Mouse (Mus musculus): ENCODE results near the gene Il6ra.

Il6ra gene

GRCm38 (mm10) chr3:89847596-89847995 lies 65.4 kb downstream of the Il6ra start:
- no peak for DNase-seq (ENCODE audit: low spot score in 2 of 2)

GRCm38 (mm10) chr3:89847126-89847525 lies 65.9 kb downstream of the Il6ra start:
- DNase-seq (ENCODE audit: low spot score in 2 of 2), result no peak

- no peak for DNase-seq (ENCODE audit: low spot score in 2 of 2)
Measured at GRCm38 (mm10) chr3:89845814-89846213, 67.2 kb downstream of the Il6ra start.

- DNase-seq (ENCODE audit: low spot score in 2 of 2), result no peak
Measured at GRCm38 (mm10) chr3:89843148-89843547, 69.8 kb downstream of the Il6ra start.

GRCm38 (mm10) chr3:89842258-89842657 lies 70.7 kb downstream of the Il6ra start:
- DNase-seq (ENCODE audit: low spot score in 2 of 2), result peak in 1 of 2 experiments; percentile 55

- DNase-seq (ENCODE audit: low spot score in 2 of 2), result no peak
Measured at GRCm38 (mm10) chr3:89835362-89835761, 77.6 kb downstream of the Il6ra start.

- no peak for DNase-seq (ENCODE audit: low spot score in 2 of 2)
Measured at GRCm38 (mm10) chr3:89830815-89831591, 82.0 kb downstream of the Il6ra start, which contains the start of gene She. Gene She, plus strand, starts transcription at chr3:89831370.

- no peak for DNase-seq (ENCODE audit: low spot score in 2 of 2)
Measured at GRCm38 (mm10) chr3:89826295-89826694, 86.7 kb downstream of the Il6ra start.

GRCm38 (mm10) chr3:89823594-89823993 lies 89.4 kb downstream of the Il6ra start:
- DNase-seq (ENCODE audit: low spot score in 2 of 2), result no peak

GRCm38 (mm10) chr3:89821548-89822480 lies 91.2 kb downstream of the Il6ra start:
- no peak for DNase-seq (ENCODE audit: low spot score in 2 of 2)

GRCm38 (mm10) chr3:89821096-89821513 lies 91.9 kb downstream of the Il6ra start:
- no peak for DNase-seq (ENCODE audit: low spot score in 2 of 2)

- DNase-seq (ENCODE audit: low spot score in 2 of 2), result no peak
Measured at GRCm38 (mm10) chr3:89820311-89821095, 92.5 kb downstream of the Il6ra start.

- peak; percentile 12 to 22 for DNase-seq (ENCODE audit: low spot score in 2 of 2)
Measured at GRCm38 (mm10) chr3:89819897-89820296, 93.1 kb downstream of the Il6ra start.

GRCm38 (mm10) chr3:89818605-89819004 lies 94.4 kb downstream of the Il6ra start:
- no peak for DNase-seq (ENCODE audit: low spot score in 2 of 2)

GRCm38 (mm10) chr3:89817056-89817455 lies 95.9 kb downstream of the Il6ra start:
- peak; percentile 10 to 61 for DNase-seq (ENCODE audit: low spot score in 2 of 2)
